Mouse (Mus musculus) left cerebral cortex, postnatal 36 days (tissue): ENCODE measurements around the gene Txnrd2. TPM values are rescaled to one million over a fixed set of nuclear protein-coding genes. Genes with fewer than 3 reads are reported as not detected.

Experiments
- DNase-seq, 2 experiments: peaks; one replicate each; pipeline ENCODE4 v3.0.0; 2021 to 2022; ENCODE audit warnings: low spot score in 2 of 2, mixed read lengths in 1 of 2
- intact Hi-C: fragments of 180-260 bp; cut with DNase I; formaldehyde crosslinking; loops from one replicate; pipeline ENCODE4 v1.15.1; 2025
- total RNA-seq, 2 experiments: library from RNA; stranded (reverse); gene quantifications; 2 replicates each; pipeline ENCODE4 v1.2.3; 2021

Txnrd2 gene
- total RNA-seq, 2 experiments from 2014 or later: 21.7 TPM

- intact Hi-C loops: loop anchor here (5.0 kb wide), 1 partner anchor 45 kb away; the partner anchor contains the start of genes Arvcf and Tango2
- peak; percentile 65 to 75 for DNase-seq
These were observed 33.4 kb upstream of the Txnrd2 start for GRCm38 (mm10) chr16:18392469-18393426.

GRCm38 (mm10) chr16:18393595-18393994 is 32.6 kb upstream of the Txnrd2 start:
- intact Hi-C loops: loop anchor here (5.0 kb wide), 1 partner anchor 46 kb away; the partner anchor contains the start of genes Arvcf and Tango2
- no peak for DNase-seq

GRCm38 (mm10) chr16:18394056-18394455 is 32.1 kb upstream of the Txnrd2 start:
- no peak for DNase-seq

GRCm38 (mm10) chr16:18394777-18395619 is 31.2 kb upstream of the Txnrd2 start:
- intact Hi-C loops: loop anchor here (5.0 kb wide), 1 partner anchor 48 kb away; the partner anchor contains the start of genes Arvcf and Tango2
- no peak for DNase-seq

More at GRCm38 (mm10) chr16:18394056-18394455, 32.1 kb upstream of the Txnrd2 start:
- intact Hi-C loops: loop anchor here (5.0 kb wide), 1 partner anchor 47 kb away; the partner anchor contains the start of genes Arvcf and Tango2

- DNase-seq: no peak
- intact Hi-C loops: no loop called here
These were observed 30.6 kb upstream of the Txnrd2 start for GRCm38 (mm10) chr16:18395620-18396036.

- DNase-seq: no peak
- intact Hi-C loops: no loop called here
These were observed 30.0 kb upstream of the Txnrd2 start for GRCm38 (mm10) chr16:18396201-18396600.

- no peak for DNase-seq
- intact Hi-C loops: no loop called here
These were observed 29.2 kb upstream of the Txnrd2 start for GRCm38 (mm10) chr16:18396791-18397621.

- DNase-seq: peak in 1 of 2 experiments; percentile 58
- intact Hi-C loops: no loop called here
These were observed 26.2 kb upstream of the Txnrd2 start for GRCm38 (mm10) chr16:18400028-18400427.

GRCm38 (mm10) chr16:18400472-18401216 is 25.5 kb upstream of the Txnrd2 start:
- intact Hi-C loops: no loop called here
- no peak for DNase-seq

GRCm38 (mm10) chr16:18403285-18403684 is 22.9 kb upstream of the Txnrd2 start:
- intact Hi-C loops: no loop called here
- DNase-seq: no peak

- intact Hi-C loops: loop anchor here (5.0 kb wide), 1 partner anchor 58 kb away; the partner anchor contains the start of genes Arvcf and Tango2
- DNase-seq: no peak
These were observed 20.9 kb upstream of the Txnrd2 start for GRCm38 (mm10) chr16:18405091-18405854.

- intact Hi-C loops: loop anchor here (5.0 kb wide), 1 partner anchor 59 kb away; the partner anchor contains the start of genes Arvcf and Tango2
- no peak for DNase-seq
These were observed 20.3 kb upstream of the Txnrd2 start for GRCm38 (mm10) chr16:18405876-18406275.

- intact Hi-C loops: loop anchor here (5.0 kb wide), 1 partner anchor 59 kb away; the partner anchor contains the start of genes Arvcf and Tango2
- peak; percentile 56 to 62 for DNase-seq
These were observed 19.9 kb upstream of the Txnrd2 start for GRCm38 (mm10) chr16:18406293-18406692.

- intact Hi-C loops: loop anchor here (5.0 kb wide), 1 partner anchor 61 kb away; the partner anchor contains the start of genes Arvcf and Tango2
- DNase-seq: no peak
These were observed 18.3 kb upstream of the Txnrd2 start for GRCm38 (mm10) chr16:18407912-18408311.

- intact Hi-C loops: loop anchor here (5.0 kb wide), 1 partner anchor 62 kb away; the partner anchor contains the start of genes Arvcf and Tango2
- DNase-seq: no peak
These were observed 16.4 kb upstream of the Txnrd2 start for GRCm38 (mm10) chr16:18409776-18410175.

- intact Hi-C loops: no loop called here
These were observed 15.8 kb upstream of the Txnrd2 start for GRCm38 (mm10) chr16:18410418-18410817.

GRCm38 (mm10) chr16:18411026-18411649 is 15.0 kb upstream of the Txnrd2 start:
- DNase-seq: no peak
- intact Hi-C loops: no loop called here

More at GRCm38 (mm10) chr16:18410418-18410817, 15.8 kb upstream of the Txnrd2 start:
- DNase-seq: no peak
